20 mouse cellular contexts compared by ENCODE assay signal in the genomic region with DNA sequence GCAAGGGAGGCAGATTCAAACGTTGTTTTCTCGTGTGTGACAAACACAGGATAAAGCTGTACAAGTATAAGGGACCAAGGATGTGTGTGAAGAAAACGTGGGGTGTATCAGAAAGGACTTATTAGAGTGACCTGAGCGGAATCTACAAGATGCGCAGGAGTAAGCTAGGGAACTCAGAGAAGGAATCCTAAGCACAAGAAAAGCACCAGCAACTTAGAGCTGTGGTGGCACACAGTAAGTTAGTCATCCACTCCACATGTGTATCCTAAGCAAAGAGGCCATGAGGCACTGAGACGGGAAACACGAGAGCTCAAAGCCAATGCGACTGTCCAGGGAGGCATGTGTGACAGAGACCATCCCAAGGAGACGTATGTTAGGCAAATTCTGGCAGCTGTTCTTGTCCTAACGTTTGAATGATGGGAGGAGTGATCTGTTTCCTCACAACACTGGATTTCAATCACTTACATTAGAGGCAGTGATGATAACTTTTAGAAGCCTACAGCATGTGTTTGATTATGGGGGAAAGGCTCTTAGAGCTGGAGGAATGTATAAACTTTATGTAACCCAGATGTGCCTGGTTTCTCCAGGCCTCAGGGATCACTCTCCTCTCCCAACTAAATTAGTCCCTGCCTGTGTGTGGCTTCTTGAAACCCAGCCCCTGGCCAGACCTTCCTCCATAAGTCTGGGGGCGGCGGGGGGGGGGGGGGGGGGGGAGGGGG. TPM values are rescaled to one million over a fixed set of nuclear protein-coding genes. Genes with fewer than 3 reads are reported as not detected.
DNase-seq lines count a peak whose midpoint lies in the region; ATAC-seq lines count a peak whose summit lies in the region.
"Had no signal": no experiment of that assay in that cellular context is flagged by ENCODE, and none has a peak within 500 bp of the region (broad histone marks: within the 10 kb centered on the region; RNA-seq: fewer than 3 reads in every experiment).

No protein-coding gene starts in this region.

- 50% methylated on average over 12 of the region's 12 CpGs for WGBS in hindbrain, embryonic 11.5 days
- WGBS in hindbrain, embryonic 12.5 days, result 57% methylated on average over 10 of the region's 12 CpGs
- WGBS in embryonic facial prominence, embryonic 15.5 days, result 19% methylated on average over 10 of the region's 12 CpGs
- 25% methylated on average over 10 of the region's 12 CpGs for WGBS in limb, embryonic 15.5 days

- no peaks in the 10 kb centered on the region for H3K9me3 ChIP-seq in hindbrain, embryonic 11.5 days (ENCODE audit: control insufficient read depth, low read length)
- no peaks in the 10 kb centered on the region for H3K9me3 ChIP-seq in hindbrain, embryonic 12.5 days (replicated peaks)
- H3K9me3 ChIP-seq in embryonic facial prominence, embryonic 15.5 days (replicated peaks), result no peaks in the 10 kb centered on the region
- no peaks in the 10 kb centered on the region for H3K9me3 ChIP-seq in limb, embryonic 15.5 days
- H3K9me3 ChIP-seq: heart, embryonic 15.5 days had no signal

- H3K27me3 ChIP-seq in hindbrain, embryonic 11.5 days (ENCODE audit: control insufficient read depth, insufficient read depth, low read length), result no peaks in the 10 kb centered on the region
- no peaks in the 10 kb centered on the region for H3K27me3 ChIP-seq in hindbrain, embryonic 12.5 days
- no peaks in the 10 kb centered on the region for H3K27me3 ChIP-seq in embryonic facial prominence, embryonic 15.5 days
- no peaks in the 10 kb centered on the region for H3K27me3 ChIP-seq in limb, embryonic 15.5 days
- H3K27me3 ChIP-seq: heart, embryonic 15.5 days had no signal

- no peak for ATAC-seq in hindbrain, embryonic 11.5 days (ENCODE audit: low FRiP score)
- ATAC-seq in hindbrain, embryonic 12.5 days (ENCODE audit: low FRiP score), result no peak
- ATAC-seq in embryonic facial prominence, embryonic 15.5 days (ENCODE audit: insufficient number of reproducible peaks, low FRiP score, low TSS enrichment, low read depth), result peak; percentile 34; the same call in 1 of the 2 replicates
- ATAC-seq in limb, embryonic 15.5 days (ENCODE audit: insufficient number of reproducible peaks, low FRiP score, low TSS enrichment, low read depth), result no peak
- ATAC-seq: forebrain, embryonic 16.5 days had no signal

- H3K9ac ChIP-seq in hindbrain, embryonic 11.5 days (ENCODE audit: low read depth, low read length), result no peak overlapping the region
- H3K9ac ChIP-seq in hindbrain, embryonic 12.5 days, result no peak overlapping the region
- no peak overlapping the region for H3K9ac ChIP-seq in embryonic facial prominence, embryonic 15.5 days
- H3K9ac ChIP-seq in limb, embryonic 15.5 days, result no peak overlapping the region
- H3K9ac ChIP-seq: heart, embryonic 15.5 days; liver, embryonic 14.5 days had no signal

- no peaks in the 10 kb centered on the region for H3K36me3 ChIP-seq in hindbrain, embryonic 11.5 days (ENCODE audit: control insufficient read depth, insufficient read depth, low read length)
- H3K36me3 ChIP-seq in hindbrain, embryonic 12.5 days, result no peaks in the 10 kb centered on the region
- peaks cover 3% of the 10 kb centered on the region; the same call in 1 of the 2 replicates for H3K36me3 ChIP-seq in embryonic facial prominence, embryonic 15.5 days
- H3K36me3 ChIP-seq in limb, embryonic 15.5 days, result peaks cover 3% of the 10 kb centered on the region; the same call in 1 of the 2 replicates

- no peak overlapping the region for H3K4me2 ChIP-seq in hindbrain, embryonic 11.5 days (replicated peaks; ENCODE audit: low read depth, low read length)
- H3K4me2 ChIP-seq in hindbrain, embryonic 12.5 days (replicated peaks), result no peak overlapping the region
- no peak overlapping the region for H3K4me2 ChIP-seq in embryonic facial prominence, embryonic 15.5 days (replicated peaks)
- H3K4me2 ChIP-seq in limb, embryonic 15.5 days, result no peak overlapping the region
- H3K4me2 ChIP-seq: heart, embryonic 15.5 days had no signal

- H3K4me1 ChIP-seq in hindbrain, embryonic 11.5 days (replicated peaks; ENCODE audit: control insufficient read depth, insufficient read depth, low read length), result no peaks in the 10 kb centered on the region
- H3K4me1 ChIP-seq in hindbrain, embryonic 12.5 days, result peaks cover 11% of the 10 kb centered on the region
- H3K4me1 ChIP-seq in embryonic facial prominence, embryonic 15.5 days, result peaks cover 17% of the 10 kb centered on the region
- H3K4me1 ChIP-seq in limb, embryonic 15.5 days, result peaks cover 17% of the 10 kb centered on the region

- H3K4me3 ChIP-seq in hindbrain, embryonic 11.5 days (ENCODE audit: low read depth, low read length), result no peak overlapping the region
- no peak overlapping the region for H3K4me3 ChIP-seq in hindbrain, embryonic 12.5 days
- no peak overlapping the region for H3K4me3 ChIP-seq in embryonic facial prominence, embryonic 15.5 days (replicated peaks)
- H3K4me3 ChIP-seq in limb, embryonic 15.5 days, result no peak overlapping the region
- H3K4me3 ChIP-seq: heart, embryonic 15.5 days had no signal

- no peak overlapping the region for H3K27ac ChIP-seq in hindbrain, embryonic 11.5 days (ENCODE audit: low read depth, low read length)
- H3K27ac ChIP-seq in hindbrain, embryonic 12.5 days, result no peak overlapping the region
- H3K27ac ChIP-seq in embryonic facial prominence, embryonic 15.5 days (replicated peaks), result peak overlapping the region; percentile 85
- peak overlapping the region; percentile 65 for H3K27ac ChIP-seq in limb, embryonic 15.5 days
- H3K27ac ChIP-seq: heart, embryonic 15.5 days; liver, embryonic 14.5 days had no signal

- peak; percentile 24 for DNase-seq in hindbrain, embryonic 11.5 days (ENCODE audit: low spot score)
- peak; percentile 12 for DNase-seq in ZHBTc4 (ENCODE audit: low read depth, low spot score)
- DNase-seq in retina, embryonic 14.5 days (ENCODE audit: low spot score), result no peak
- no peak for DNase-seq in heart, adult 18-20 months
- DNase-seq in kidney, adult 8-10 months, result no peak
- DNase-seq: B cell, adult 2 months; cerebellum, adult 2 months; gastrocnemius, postnatal 36 days; kidney, adult 18-20 months; thymus, adult 18-20 months had no signal

RNA-seq across cellular contexts. Expression of a gene that starts 2.3 kb away (rescaled TPM):
- 29.0 and 34.0 TPM in 2 replicates for polyA plus RNA-seq in hindbrain, embryonic 11.5 days (2014; fragmentation: Nextera tagmentation; extraction: Ambion mirVana)
- polyA plus RNA-seq in hindbrain, embryonic 12.5 days (2016; fragmentation: Nextera tagmentation; extraction: Ambion mirVana), result 34.4 and 34.6 TPM in 2 replicates
- polyA plus RNA-seq in embryonic facial prominence, embryonic 15.5 days (2015; fragmentation: Nextera tagmentation; extraction: Ambion mirVana), result 16.6 and 17.7 TPM in 2 replicates
- 18.7 and 19.3 TPM in 2 replicates for polyA plus RNA-seq in limb, embryonic 15.5 days (2015; fragmentation: Nextera tagmentation; extraction: Ambion mirVana)
- 10 to 100 TPM; 12.1 to 14.0 TPM for total RNA-seq in heart, adult 18-20 months (2021)

RNA-seq across cellular contexts. Expression of a gene that starts 33.1 kb away (rescaled TPM):
- polyA plus RNA-seq in hindbrain, embryonic 11.5 days (2014; fragmentation: Nextera tagmentation; extraction: Ambion mirVana), result not detected in 2 replicates
- not detected in 2 replicates for polyA plus RNA-seq in hindbrain, embryonic 12.5 days (2016; fragmentation: Nextera tagmentation; extraction: Ambion mirVana)
- polyA plus RNA-seq in embryonic facial prominence, embryonic 15.5 days (2015; fragmentation: Nextera tagmentation; extraction: Ambion mirVana), result not detected in 2 replicates
- not detected in 2 replicates for polyA plus RNA-seq in limb, embryonic 15.5 days (2015; fragmentation: Nextera tagmentation; extraction: Ambion mirVana)
- not detected for total RNA-seq in heart, adult 18-20 months (2021)
- total RNA-seq: ES-E14; gastrocnemius, postnatal 36 days; layer of hippocampus, adult 18-20 months; left cerebral cortex, adult 8-10 months had no signal
- polyA plus RNA-seq: forebrain, embryonic 16.5 days; heart, embryonic 15.5 days; liver, embryonic 14.5 days; small intestine, adult 2 months had no signal

RNA-seq across cellular contexts. Expression of a gene that starts 44.8 kb away (rescaled TPM):
- polyA plus RNA-seq in hindbrain, embryonic 11.5 days (2014; fragmentation: Nextera tagmentation; extraction: Ambion mirVana), result not detected in 2 replicates
- 0.25 TPM in 1 of 2 replicates, not detected in the other for polyA plus RNA-seq in hindbrain, embryonic 12.5 days (2016; fragmentation: Nextera tagmentation; extraction: Ambion mirVana)
- 0.13 and 0.17 TPM in 2 replicates for polyA plus RNA-seq in embryonic facial prominence, embryonic 15.5 days (2015; fragmentation: Nextera tagmentation; extraction: Ambion mirVana)
- not detected in 2 replicates for polyA plus RNA-seq in limb, embryonic 15.5 days (2015; fragmentation: Nextera tagmentation; extraction: Ambion mirVana)
- total RNA-seq in heart, adult 18-20 months (2021), result not detected
- total RNA-seq: gastrocnemius, postnatal 36 days had no signal
- polyA plus RNA-seq: cerebellum, adult 2 months; heart, embryonic 15.5 days; small intestine, adult 2 months had no signal

Comparison
In these comparisons a context has a peak if more than half of its experiments do, and no peak if none do; other contexts are left out.
1. DNase-seq: peak in hindbrain, embryonic 11.5 days (single experiment) and ZHBTc4 (single experiment); none in retina, embryonic 14.5 days (single experiment), heart, adult 18-20 months (0 of 2) and kidney, adult 8-10 months (0 of 2).
2. H3K27ac ChIP-seq: peak in embryonic facial prominence, embryonic 15.5 days (single experiment) and limb, embryonic 15.5 days (single experiment); none in hindbrain, embryonic 11.5 days (single experiment) and hindbrain, embryonic 12.5 days (single experiment).